Mouse (Mus musculus): ENCODE measurements at regions not wholly inside any gene's neighbourhood (a gene's known extent, or its start where the extent isn't known, plus 50 kb on each side); places are given as distances from the start of the nearest gene placed in this dataset.

DNA sequence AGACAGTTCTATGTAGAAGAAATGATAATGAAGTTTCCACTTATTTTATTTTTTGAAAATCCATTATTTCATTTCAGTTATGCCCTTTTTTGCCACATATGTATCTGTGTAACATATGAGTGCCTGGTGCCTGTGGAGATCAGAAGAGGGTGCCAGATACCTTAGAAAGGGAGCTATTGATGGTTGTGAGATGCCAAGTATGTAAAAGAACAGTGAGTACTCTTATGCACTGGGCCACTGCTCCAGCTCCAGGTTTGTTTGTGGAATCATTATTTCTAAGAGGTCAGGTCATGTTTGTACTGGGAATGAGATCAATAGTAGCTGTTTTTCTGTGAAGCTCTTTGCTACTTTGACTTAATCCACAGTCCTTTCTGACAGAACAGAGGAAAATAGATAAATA, 68.1 kb downstream of the Cenpw start:
- no peaks in the 10 kb centered on the region for H3K4me1 ChIP-seq (ENCODE audit: control insufficient read depth, insufficient read depth, low read length)
- no peaks in the 10 kb centered on the region for H3K27me3 ChIP-seq (replicated peaks; ENCODE audit: control insufficient read depth, insufficient read depth, low read length)
- TF ChIP-seq CTCF (conservative IDR thresholded peaks at IDR 0.05; ENCODE audit: insufficient read depth, insufficient read length, low read depth, low read length) (no peak; the same call in 1 of the 2 replicates), POLR2A (IDR thresholded peaks at IDR 0.05; ENCODE audit: low read depth, low read length) (no peak)
- no peak for DNase-seq
- no peak overlapping the region for H3K27ac ChIP-seq (ENCODE audit: insufficient read depth, low read depth, low read length)
- no peaks in the 10 kb centered on the region for H3K36me3 ChIP-seq (ENCODE audit: control insufficient read depth, insufficient read depth, low read length)
- no peak overlapping the region for H3K4me3 ChIP-seq (ENCODE audit: insufficient read depth, low read depth, low read length)

DNA sequence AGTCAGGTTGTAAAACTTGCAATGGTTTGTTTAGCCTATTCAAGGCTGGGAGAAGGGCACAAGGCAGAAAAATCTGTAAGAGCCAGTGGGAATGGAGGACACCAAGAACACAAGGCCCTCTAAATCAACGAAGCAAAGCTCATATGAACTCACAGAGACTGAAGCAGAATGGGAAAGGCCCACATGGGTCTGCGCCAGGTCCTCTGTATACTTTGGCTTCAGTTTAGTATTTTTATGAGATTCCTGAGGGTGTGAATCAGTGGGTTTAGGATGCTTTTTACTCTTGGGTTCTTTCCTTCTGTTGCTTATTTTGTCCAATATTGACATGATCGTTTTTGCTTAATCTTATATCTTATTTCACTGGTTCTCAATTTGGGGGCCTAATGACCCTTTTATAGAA, 90.0 kb downstream of the Cenpw start:
- no peaks in the 10 kb centered on the region; the same call in 1 of the 2 replicates for H3K27me3 ChIP-seq (replicated peaks; ENCODE audit: control insufficient read depth, insufficient read depth, low read length)
- H3K36me3 ChIP-seq (ENCODE audit: control insufficient read depth, insufficient read depth, low read length): no peaks in the 10 kb centered on the region
- H3K4me3 ChIP-seq (ENCODE audit: insufficient read depth, low read depth, low read length): no peak overlapping the region
- peak; percentile 2 for DNase-seq
- 62% methylated on average over 3 of the region's 3 CpGs for WGBS
- H3K27ac ChIP-seq (ENCODE audit: insufficient read depth, low read depth, low read length): no peak overlapping the region
- no peaks in the 10 kb centered on the region for H3K4me1 ChIP-seq (ENCODE audit: control insufficient read depth, insufficient read depth, low read length)
- no peak for TF ChIP-seq CTCF (conservative IDR thresholded peaks at IDR 0.05; ENCODE audit: insufficient read depth, insufficient read length, low read depth, low read length)
- TF ChIP-seq POLR2A (IDR thresholded peaks at IDR 0.05; ENCODE audit: low read depth, low read length): no peak

DNA sequence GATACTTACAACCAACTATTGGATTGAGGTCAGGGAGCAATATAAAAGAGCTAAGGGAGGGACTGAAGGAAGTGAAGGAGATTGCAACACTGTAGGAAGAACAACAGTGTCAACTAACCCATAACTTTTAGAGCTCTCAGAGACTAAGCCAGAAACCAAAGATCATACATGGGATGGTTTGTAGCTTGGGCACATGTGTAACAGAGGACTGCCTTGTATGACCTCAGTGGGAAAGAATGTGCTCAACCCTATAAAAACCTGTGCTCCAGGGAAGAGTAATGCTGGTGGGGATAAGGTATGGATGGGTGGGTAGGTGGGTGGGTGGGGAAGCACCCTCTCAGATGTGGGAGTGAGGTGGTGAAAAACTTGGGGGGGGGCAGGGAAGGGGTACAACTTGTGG, 97.9 kb downstream of the Cenpw start:
- no peak for TF ChIP-seq POLR2A (IDR thresholded peaks at IDR 0.05; ENCODE audit: low read depth, low read length)
- TF ChIP-seq CTCF (conservative IDR thresholded peaks at IDR 0.05; ENCODE audit: insufficient read depth, insufficient read length, low read depth, low read length): no peak
- no peaks in the 10 kb centered on the region for H3K4me1 ChIP-seq (ENCODE audit: control insufficient read depth, insufficient read depth, low read length)
- no peaks in the 10 kb centered on the region for H3K36me3 ChIP-seq (ENCODE audit: control insufficient read depth, insufficient read depth, low read length)
- no peaks in the 10 kb centered on the region; the same call in 1 of the 2 replicates for H3K27me3 ChIP-seq (replicated peaks; ENCODE audit: control insufficient read depth, insufficient read depth, low read length)
- no peak for DNase-seq
- H3K4me3 ChIP-seq (ENCODE audit: insufficient read depth, low read depth, low read length): no peak overlapping the region
- no peak overlapping the region for H3K27ac ChIP-seq (ENCODE audit: insufficient read depth, low read depth, low read length)

DNA sequence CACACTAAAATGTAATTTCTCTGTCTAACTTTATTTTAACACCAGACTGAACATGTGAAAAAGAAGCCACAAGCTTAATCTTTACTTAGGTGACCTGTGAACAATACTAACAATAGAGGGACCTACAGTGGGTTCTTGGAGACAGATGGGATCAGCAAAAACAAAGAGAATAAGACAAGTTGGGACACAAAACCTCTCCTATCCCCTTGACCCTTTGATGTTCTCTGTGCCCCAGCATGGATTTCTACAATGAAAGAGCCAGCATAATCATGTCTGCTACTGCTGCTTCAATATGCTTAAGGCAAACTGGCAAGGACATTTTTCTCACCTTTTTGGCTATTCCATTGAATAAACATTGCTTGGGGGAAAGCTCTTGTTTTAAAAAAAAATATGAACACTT, 105.8 kb downstream of the Cenpw start:
- H3K4me1 ChIP-seq (ENCODE audit: control insufficient read depth, insufficient read depth, low read length): no peaks in the 10 kb centered on the region

DNA sequence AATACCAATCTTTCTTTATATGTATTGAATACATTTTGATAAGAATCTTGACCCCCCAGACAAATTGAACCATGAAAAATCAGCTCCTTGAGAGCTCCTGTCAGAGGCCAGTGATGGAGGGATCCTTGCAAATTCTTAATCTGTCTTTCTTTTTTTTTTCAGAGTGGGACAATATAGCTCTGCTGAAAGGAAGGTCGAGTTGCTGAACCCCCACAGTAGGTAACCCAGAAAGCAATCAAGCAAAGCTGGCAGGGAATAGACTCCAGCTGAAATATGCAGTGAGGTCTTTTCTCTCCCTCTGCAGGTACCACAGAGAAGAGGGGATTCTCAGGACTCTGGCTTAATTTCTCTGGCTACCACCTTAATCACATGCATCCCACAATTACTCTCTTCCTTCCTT, 108.8 kb downstream of the Cenpw start:
- Histone ChIP-seq H3K36me3 (ENCODE audit: control insufficient read depth, insufficient read depth, low read length) (no peaks in the 10 kb centered on the region), H3K27ac (ENCODE audit: insufficient read depth, low read depth, low read length) (no peak overlapping the region), H3K4me3 (ENCODE audit: insufficient read depth, low read depth, low read length) (no peak overlapping the region), H3K4me1 (ENCODE audit: control insufficient read depth, insufficient read depth, low read length) (no peaks in the 10 kb centered on the region), H3K27me3 (replicated peaks; ENCODE audit: control insufficient read depth, insufficient read depth, low read length) (no peaks in the 10 kb centered on the region)
- no peak for DNase-seq
- TF ChIP-seq CTCF (conservative IDR thresholded peaks at IDR 0.05; ENCODE audit: insufficient read depth, insufficient read length, low read depth, low read length): no peak
- 13% methylated on average over 1 of the region's 1 CpGs for WGBS

More for the DNA sequence above, 105.8 kb downstream of the Cenpw start:
- no peak for DNase-seq
- TF ChIP-seq CTCF (conservative IDR thresholded peaks at IDR 0.05; ENCODE audit: insufficient read depth, insufficient read length, low read depth, low read length) (no peak), POLR2A (IDR thresholded peaks at IDR 0.05; ENCODE audit: low read depth, low read length) (no peak)
- Histone ChIP-seq H3K36me3 (ENCODE audit: control insufficient read depth, insufficient read depth, low read length) (no peaks in the 10 kb centered on the region), H3K27ac (ENCODE audit: insufficient read depth, low read depth, low read length) (no peak overlapping the region), H3K27me3 (replicated peaks; ENCODE audit: control insufficient read depth, insufficient read depth, low read length) (no peaks in the 10 kb centered on the region), H3K4me3 (ENCODE audit: insufficient read depth, low read depth, low read length) (no peak overlapping the region)

DNA sequence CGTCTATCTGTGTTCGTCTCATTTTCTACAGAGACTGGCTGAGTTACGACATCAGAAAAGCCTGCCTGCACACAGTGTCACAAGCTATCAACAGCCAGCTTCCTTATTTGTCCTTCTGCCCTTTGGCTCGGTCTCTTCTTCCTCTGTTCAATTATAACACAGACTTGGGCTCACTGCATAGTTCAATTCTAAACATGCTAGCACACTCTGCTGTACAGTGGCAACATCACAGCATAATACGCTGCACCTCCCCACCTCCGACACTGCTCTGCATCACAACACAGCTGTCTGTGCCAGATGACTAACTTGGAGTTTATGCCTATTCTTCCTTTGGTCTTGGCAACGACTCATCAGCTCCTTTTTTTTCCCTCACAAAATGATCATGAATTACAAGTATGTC, 111.0 kb downstream of the Cenpw start:
- DNase-seq: peak; percentile 7
- Histone ChIP-seq H3K4me1 (ENCODE audit: control insufficient read depth, insufficient read depth, low read length) (no peaks in the 10 kb centered on the region), H3K27me3 (replicated peaks; ENCODE audit: control insufficient read depth, insufficient read depth, low read length) (no peaks in the 10 kb centered on the region), H3K27ac (ENCODE audit: insufficient read depth, low read depth, low read length) (no peak overlapping the region), H3K36me3 (ENCODE audit: control insufficient read depth, insufficient read depth, low read length) (no peaks in the 10 kb centered on the region), H3K4me3 (ENCODE audit: insufficient read depth, low read depth, low read length) (no peak overlapping the region)
- 24% methylated on average over 7 of the region's 7 CpGs for WGBS
- TF ChIP-seq CTCF (conservative IDR thresholded peaks at IDR 0.05; ENCODE audit: insufficient read depth, insufficient read length, low read depth, low read length) (peak; percentile 27; the same call in 1 of the 2 replicates), POLR2A (IDR thresholded peaks at IDR 0.05; ENCODE audit: low read depth, low read length) (no peak)

DNA sequence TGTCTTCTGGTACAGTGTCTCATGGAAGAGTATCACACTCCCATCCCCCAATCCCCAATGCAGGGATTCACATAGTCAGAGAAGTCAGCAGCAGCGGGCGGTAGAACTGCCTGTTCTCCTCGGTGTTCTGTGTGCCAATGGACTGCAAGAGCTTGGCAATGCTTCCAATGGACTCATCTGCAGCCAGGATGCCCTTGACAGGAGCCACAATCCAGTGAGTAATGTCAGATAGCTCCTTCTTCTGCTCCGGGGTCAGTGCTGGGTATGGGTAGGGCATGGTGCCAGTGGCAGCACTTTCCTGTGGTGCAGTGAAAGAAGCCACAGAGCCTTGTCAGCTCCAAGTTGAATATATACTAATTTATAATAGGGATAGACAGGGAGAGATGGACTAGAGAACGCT, 115.3 kb downstream of the Cenpw start:
- no peaks in the 10 kb centered on the region for H3K27me3 ChIP-seq (replicated peaks; ENCODE audit: control insufficient read depth, insufficient read depth, low read length)
- no peak for TF ChIP-seq POLR2A (IDR thresholded peaks at IDR 0.05; ENCODE audit: low read depth, low read length)
- no peak for TF ChIP-seq CTCF (conservative IDR thresholded peaks at IDR 0.05; ENCODE audit: insufficient read depth, insufficient read length, low read depth, low read length)
- H3K36me3 ChIP-seq (ENCODE audit: control insufficient read depth, insufficient read depth, low read length): no peaks in the 10 kb centered on the region
- H3K4me3 ChIP-seq (ENCODE audit: insufficient read depth, low read depth, low read length): no peak overlapping the region
- H3K4me1 ChIP-seq (ENCODE audit: control insufficient read depth, insufficient read depth, low read length): no peaks in the 10 kb centered on the region
- 76% methylated on average over 5 of the region's 5 CpGs for WGBS
- no peak overlapping the region for H3K27ac ChIP-seq (ENCODE audit: insufficient read depth, low read depth, low read length)
- no peak for DNase-seq

DNA sequence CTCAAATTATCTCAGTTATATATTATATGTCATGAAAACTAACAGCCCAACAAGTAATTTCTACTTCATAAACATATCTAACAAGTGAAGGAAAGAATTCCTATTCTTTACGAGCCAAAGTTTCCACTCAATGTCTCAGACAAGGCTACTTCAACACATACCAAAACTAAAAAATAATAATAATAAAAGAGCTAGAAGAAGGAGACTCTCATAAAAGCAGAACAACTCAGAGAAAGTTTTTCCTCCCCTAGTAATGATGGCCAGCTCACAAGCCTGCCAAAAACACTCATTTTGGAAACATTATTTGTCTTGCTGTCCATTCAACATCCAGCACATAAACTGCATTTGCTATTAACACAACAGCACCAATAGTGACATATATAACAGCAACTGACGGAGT, 133.7 kb downstream of the Cenpw start:
- Histone ChIP-seq H3K4me3 (ENCODE audit: insufficient read depth, low read depth, low read length) (no peak overlapping the region), H3K36me3 (ENCODE audit: control insufficient read depth, insufficient read depth, low read length) (no peaks in the 10 kb centered on the region), H3K4me1 (ENCODE audit: control insufficient read depth, insufficient read depth, low read length) (no peaks in the 10 kb centered on the region), H3K27ac (ENCODE audit: insufficient read depth, low read depth, low read length) (no peak overlapping the region), H3K27me3 (replicated peaks; ENCODE audit: control insufficient read depth, insufficient read depth, low read length) (no peaks in the 10 kb centered on the region)
- TF ChIP-seq CTCF (conservative IDR thresholded peaks at IDR 0.05; ENCODE audit: insufficient read depth, insufficient read length, low read depth, low read length) (no peak), POLR2A (IDR thresholded peaks at IDR 0.05; ENCODE audit: low read depth, low read length) (no peak)
- no peak for DNase-seq
- WGBS: 65% methylated on average over 2 of the region's 2 CpGs

Measured in kidney, adult 2 months (tissue).